Mouse (Mus musculus) forebrain, embryonic 11.5 days (tissue): ENCODE results near the gene 2510002D24Rik. TPM values are rescaled to one million over a fixed set of nuclear protein-coding genes. Genes with fewer than 3 reads are reported as not detected.

Source experiments
- ATAC-seq: fragments of 200-750 bp; cut with Nextera tagmentation; replicated peaks from 2 replicates; pipeline ENCODE4 v1.8.0; 2017; ENCODE audit warnings: moderate TSS enrichment; ENCODE audit not compliant: low FRiP score
- DNase-seq: peaks from one replicate; pipeline ENCODE4 v3.0.0-alpha.2; 2017; ENCODE audit warnings: low spot score
- H3K27ac ChIP-seq: fragments of 300-500 bp; sonication (generic); 2 replicates; pipeline ENCODE4 v1.5.1; 2014; ENCODE audit warnings: low read depth, low read length
- H3K27me3 ChIP-seq: fragments of 300-500 bp; sonication (generic); 2 replicates; pipeline ENCODE4 v1.6.1; 2014; ENCODE audit warnings: mild to moderate bottlenecking, low read length, mixed read lengths; ENCODE audit not compliant: control insufficient read depth, insufficient read depth
- H3K36me3 ChIP-seq: fragments of 300-500 bp; sonication (generic); 2 replicates; pipeline ENCODE4 v1.6.1; 2014; ENCODE audit warnings: mild to moderate bottlenecking, low read length, moderate library complexity, mixed read lengths; ENCODE audit not compliant: control insufficient read depth, insufficient read depth
- H3K4me1 ChIP-seq: fragments of 300-500 bp; sonication (generic); replicated peaks from 2 replicates; pipeline ENCODE4 v1.6.1; 2014; ENCODE audit warnings: low read length, mixed read lengths; ENCODE audit not compliant: control insufficient read depth, insufficient read depth
- H3K4me2 ChIP-seq: fragments of 300-500 bp; sonication (generic); 2 replicates; pipeline ENCODE4 v1.6.1; 2014; ENCODE audit warnings: low read depth, mild to moderate bottlenecking, low read length, moderate library complexity, mixed read lengths; ENCODE audit not compliant: severe bottlenecking
- H3K4me3 ChIP-seq: fragments of 300-500 bp; sonication (generic); 2 replicates; pipeline ENCODE4 v1.5.1; 2014; ENCODE audit warnings: low read depth, low read length
- H3K9ac ChIP-seq: fragments of 300-500 bp; sonication (generic); 2 replicates; pipeline ENCODE4 v1.6.1; 2014; ENCODE audit warnings: low read length
- H3K9me3 ChIP-seq: fragments of 300-500 bp; sonication (generic); 2 replicates; pipeline ENCODE4 v1.6.1; 2016; ENCODE audit warnings: low read length, mixed read lengths; ENCODE audit not compliant: control insufficient read depth
- WGBS: fragments of 180-500 bp; shearing (Covaris S2); extraction: QIAGEN DNeasy Blood & Tissue Kit; methylation state at CpG from one replicate; pipeline ENCODE4 v1.1.7; 2014; 5-methylcytosine and 5-hydroxymethylcytosine counted together
- polyA plus RNA-seq: library from polyadenylated mRNA; unstranded; fragments of >200 nt; fragmentation: Nextera tagmentation; extraction: Ambion mirVana; gene quantifications from 2 replicates; pipeline ENCODE4 v1.2.1, GENCODE M21; 2014

2510002D24Rik gene
- polyA plus RNA-seq: 23.9 and 28.2 TPM in 2 replicates

GRCm38 (mm10) chr16:18836468-18837208 lies at the start of gene 2510002D24Rik, which contains the start of gene Gm28539:
Gene 2510002D24Rik (plus strand): TSS chr16:18836578.
Gene Gm28539 (plus strand): TSS chr16:18836584.
- Histone ChIP-seq H3K36me3 (peaks cover 2% of the 10 kb centered on the region; the same call in 1 of the 2 replicates), H3K4me2 (peak within 1 kb of the TSS; percentile 72), H3K27me3 (no peaks in the 10 kb centered on the region), H3K4me3 (peak within 1 kb of the TSS; percentile 87), H3K9me3 (no peaks in the 10 kb centered on the region), H3K27ac (no peak within 1 kb of the TSS), H3K4me1 (0 out of 2 replicates have a peak, but pooled peaks cover 3% of the 10 kb centered on the region), H3K9ac (peak within 1 kb of the TSS; percentile 84)
- DNase-seq: peak; percentile 90
- peak; percentile 98 for ATAC-seq
- under 1% methylated on average over 46 of the region's 46 CpGs for WGBS

- Histone ChIP-seq H3K9me3 (no peaks in the 10 kb centered on the region), H3K27me3 (no peaks in the 10 kb centered on the region), H3K4me1 (no peaks in the 10 kb centered on the region), H3K4me3 (no peak overlapping the region), H3K27ac (no peak overlapping the region), H3K9ac (no peak overlapping the region), H3K4me2 (no peak overlapping the region), H3K36me3 (peaks cover 7% of the 10 kb centered on the region; the same call in 1 of the 2 replicates)
- peak; percentile 38 for DNase-seq
- ATAC-seq: no peak
- 95% methylated on average over 10 of the region's 10 CpGs for WGBS
Measured at GRCm38 (mm10) chr16:18786652-18787051, 49.7 kb upstream of the 2510002D24Rik start.

GRCm38 (mm10) chr16:18788627-18789406 lies 47.6 kb upstream of the 2510002D24Rik start:
- no peaks in the 10 kb centered on the region for H3K9me3 ChIP-seq
- H3K4me2 ChIP-seq: no peak overlapping the region
- ATAC-seq (no peak), DNase-seq (peak; percentile 16)
- no peaks in the 10 kb centered on the region for H3K27me3 ChIP-seq
- peaks cover 7% of the 10 kb centered on the region; the same call in 1 of the 2 replicates for H3K36me3 ChIP-seq
- WGBS: 87% methylated on average over 10 of the region's 10 CpGs
- no peak overlapping the region for H3K4me3 ChIP-seq
- H3K27ac ChIP-seq: no peak overlapping the region
- no peaks in the 10 kb centered on the region for H3K4me1 ChIP-seq
- no peak overlapping the region for H3K9ac ChIP-seq

GRCm38 (mm10) chr16:18795223-18795899 lies 41.0 kb upstream of the 2510002D24Rik start:
- WGBS: 93% methylated on average over 11 of the region's 11 CpGs
- Histone ChIP-seq H3K4me2 (no peak overlapping the region), H3K27ac (no peak overlapping the region), H3K36me3 (peaks cover 2% of the 10 kb centered on the region; the same call in 1 of the 2 replicates), H3K4me1 (no peaks in the 10 kb centered on the region), H3K4me3 (no peak overlapping the region), H3K9ac (no peak overlapping the region), H3K27me3 (no peaks in the 10 kb centered on the region), H3K9me3 (no peaks in the 10 kb centered on the region)
- no peak for DNase-seq
- ATAC-seq: no peak

GRCm38 (mm10) chr16:18796645-18797044 lies 39.7 kb upstream of the 2510002D24Rik start:
- no peak for ATAC-seq
- H3K4me3 ChIP-seq: no peak overlapping the region
- H3K36me3 ChIP-seq: peaks cover 2% of the 10 kb centered on the region; the same call in 1 of the 2 replicates
- DNase-seq: no peak
- no peaks in the 10 kb centered on the region for H3K9me3 ChIP-seq
- WGBS: 91% methylated on average over 7 of the region's 7 CpGs
- H3K27me3 ChIP-seq: no peaks in the 10 kb centered on the region
- no peaks in the 10 kb centered on the region for H3K4me1 ChIP-seq
- no peak overlapping the region for H3K4me2 ChIP-seq
- no peak overlapping the region for H3K27ac ChIP-seq
- no peak overlapping the region for H3K9ac ChIP-seq

GRCm38 (mm10) chr16:18798151-18798550 lies 38.2 kb upstream of the 2510002D24Rik start:
- Histone ChIP-seq H3K4me3 (no peak overlapping the region), H3K9ac (no peak overlapping the region), H3K9me3 (no peaks in the 10 kb centered on the region), H3K4me2 (no peak overlapping the region), H3K4me1 (no peaks in the 10 kb centered on the region), H3K27ac (no peak overlapping the region), H3K27me3 (no peaks in the 10 kb centered on the region), H3K36me3 (peaks cover 2% of the 10 kb centered on the region; the same call in 1 of the 2 replicates)
- DNase-seq (no peak), ATAC-seq (no peak)
- 88% methylated on average over 5 of the region's 5 CpGs for WGBS

GRCm38 (mm10) chr16:18798841-18799240 lies 37.5 kb upstream of the 2510002D24Rik start:
- Histone ChIP-seq H3K4me1 (no peaks in the 10 kb centered on the region), H3K36me3 (peaks cover 2% of the 10 kb centered on the region; the same call in 1 of the 2 replicates), H3K4me3 (no peak overlapping the region), H3K27ac (no peak overlapping the region), H3K4me2 (no peak overlapping the region), H3K9me3 (no peaks in the 10 kb centered on the region), H3K27me3 (no peaks in the 10 kb centered on the region), H3K9ac (no peak overlapping the region)
- 81% methylated on average over 2 of the region's 2 CpGs for WGBS
- peak; percentile 49 for DNase-seq
- no peak for ATAC-seq

- no peak for ATAC-seq
- Histone ChIP-seq H3K4me2 (no peak overlapping the region), H3K27me3 (no peaks in the 10 kb centered on the region), H3K27ac (no peak overlapping the region), H3K4me1 (peaks cover 3% of the 10 kb centered on the region; the same call in 1 of the 2 replicates), H3K9ac (no peak overlapping the region), H3K9me3 (no peaks in the 10 kb centered on the region), H3K4me3 (no peak overlapping the region), H3K36me3 (peaks cover 18% of the 10 kb centered on the region)
- no peak for DNase-seq
- WGBS: 91% methylated on average over 2 of the region's 2 CpGs
Measured at GRCm38 (mm10) chr16:18805746-18806145, 30.6 kb upstream of the 2510002D24Rik start.
